Comparison of ENCODE assay signal across 22 mouse cellular contexts in genomic region chr7:49202971-49203370, GRCm38 (mm10).
DNase-seq lines count a peak whose midpoint lies in the region; ATAC-seq and TF ChIP-seq lines count a peak whose summit lies in the region.
"Had no signal": no experiment of that assay in that cellular context is flagged by ENCODE, and none has a peak within 500 bp of the region (broad histone marks: within the 10 kb centered on the region; RNA-seq: fewer than 3 reads in every experiment).

No protein-coding gene starts in this region.

- H3K36me3 ChIP-seq in hindbrain, embryonic 10.5 days = no peaks in the 10 kb centered on the region
- no peaks in the 10 kb centered on the region for H3K36me3 ChIP-seq in hindbrain, embryonic 12.5 days
- H3K36me3 ChIP-seq in ES-E14 (ENCODE audit: control insufficient read depth, insufficient read depth, low read length, poor library complexity, severe bottlenecking) = no peaks in the 10 kb centered on the region
- no peaks in the 10 kb centered on the region for H3K36me3 ChIP-seq in embryonic facial prominence, embryonic 15.5 days
- H3K36me3 ChIP-seq in limb, embryonic 13.5 days = no peaks in the 10 kb centered on the region
- H3K36me3 ChIP-seq: embryonic facial prominence, embryonic 12.5 days; forebrain, embryonic 10.5 days; heart, embryonic 15.5 days; midbrain, embryonic 10.5 days; neural tube, embryonic 13.5 days had no signal

- H3K4me1 ChIP-seq in hindbrain, embryonic 10.5 days (replicated peaks) = peaks cover 19% of the 10 kb centered on the region
- H3K4me1 ChIP-seq in hindbrain, embryonic 12.5 days = peaks cover 11% of the 10 kb centered on the region
- no peaks in the 10 kb centered on the region for H3K4me1 ChIP-seq in ES-E14 (ENCODE audit: control insufficient read depth in 2 of 2, insufficient read depth in 2 of 2, low read length in 2 of 2, poor library complexity in 1 of 2)
- H3K4me1 ChIP-seq in embryonic facial prominence, embryonic 15.5 days = no peaks in the 10 kb centered on the region
- peaks cover 6% of the 10 kb centered on the region; the same call in 1 of the 2 replicates for H3K4me1 ChIP-seq in limb, embryonic 13.5 days
- H3K4me1 ChIP-seq: embryonic facial prominence, embryonic 12.5 days; forebrain, embryonic 10.5 days had no signal

- H3K9me3 ChIP-seq in hindbrain, embryonic 10.5 days = no peaks in the 10 kb centered on the region
- no peaks in the 10 kb centered on the region for H3K9me3 ChIP-seq in hindbrain, embryonic 12.5 days (replicated peaks)
- H3K9me3 ChIP-seq in ES-E14 (ENCODE audit: control insufficient read depth, insufficient read depth, low read depth, low read length) = no peaks in the 10 kb centered on the region
- no peaks in the 10 kb centered on the region for H3K9me3 ChIP-seq in embryonic facial prominence, embryonic 15.5 days (replicated peaks)
- H3K9me3 ChIP-seq in limb, embryonic 13.5 days = no peaks in the 10 kb centered on the region
- H3K9me3 ChIP-seq: embryonic facial prominence, embryonic 12.5 days; forebrain, embryonic 10.5 days; heart, embryonic 15.5 days; midbrain, embryonic 10.5 days; neural tube, embryonic 13.5 days had no signal

- DNase-seq in hindbrain, embryonic 10.5 days (ENCODE audit: low spot score) = no peak
- no peak for DNase-seq in ES-E14 (ENCODE audit: low read depth, low spot score)
- no peak for DNase-seq in right cerebral cortex, adult 2 months (ENCODE audit: low spot score in 2 of 2)
- no peak for DNase-seq in lung, postnatal 25 days (ENCODE audit: low spot score)
- DNase-seq in thymus, postnatal 36 days = no peak
- DNase-seq: adrenal gland, adult 8-10 months; cerebellum, adult 9-11 months; gastrocnemius, adult 2 months; kidney, postnatal 10 days; layer of hippocampus, adult 9-11 months; liver; liver, postnatal 0 days; lung, postnatal 14 days; right cerebral cortex, postnatal 25 days had no signal

- no peak overlapping the region for H3K4me2 ChIP-seq in hindbrain, embryonic 12.5 days (replicated peaks)
- H3K4me2 ChIP-seq in embryonic facial prominence, embryonic 15.5 days (replicated peaks) = no peak overlapping the region
- no peak overlapping the region for H3K4me2 ChIP-seq in limb, embryonic 13.5 days (replicated peaks)
- H3K4me2 ChIP-seq: embryonic facial prominence, embryonic 12.5 days; heart, embryonic 15.5 days; neural tube, embryonic 13.5 days had no signal

- no peaks in the 10 kb centered on the region for H3K27me3 ChIP-seq in hindbrain, embryonic 10.5 days (ENCODE audit: insufficient read depth, poor library complexity, severe bottlenecking)
- no peaks in the 10 kb centered on the region for H3K27me3 ChIP-seq in hindbrain, embryonic 12.5 days
- 0 out of 2 replicates have a peak, but pooled peaks cover 3% of the 10 kb centered on the region for H3K27me3 ChIP-seq in embryonic facial prominence, embryonic 15.5 days
- H3K27me3 ChIP-seq in limb, embryonic 13.5 days = no peaks in the 10 kb centered on the region
- H3K27me3 ChIP-seq: embryonic facial prominence, embryonic 12.5 days; neural tube, embryonic 13.5 days had no signal

- in situ Hi-C loops in ES-E14 (cut with MboI; ENCODE audit: low sequenced_read_pairs in 2 of 2, unreplicated experiment in 2 of 2) = no loop called here

- H3K4me3 ChIP-seq in hindbrain, embryonic 10.5 days = no peak overlapping the region
- H3K4me3 ChIP-seq in hindbrain, embryonic 12.5 days = no peak overlapping the region
- H3K4me3 ChIP-seq in ES-E14 (ENCODE audit: insufficient read depth in 1 of 2, low read depth in 1 of 2, low read length in 2 of 2, poor library complexity in 1 of 2, severe bottlenecking in 1 of 2) = no peak overlapping the region
- no peak overlapping the region for H3K4me3 ChIP-seq in embryonic facial prominence, embryonic 15.5 days (replicated peaks)
- no peak overlapping the region for H3K4me3 ChIP-seq in limb, embryonic 13.5 days
- H3K4me3 ChIP-seq: embryonic facial prominence, embryonic 12.5 days; forebrain, embryonic 10.5 days; gastrocnemius, adult 2 months; heart, embryonic 15.5 days; midbrain, embryonic 10.5 days; neural tube, embryonic 13.5 days had no signal

- 0 out of 2 replicates have a peak overlapping the region, but pooled peaks have one; percentile 23 for H3K27ac ChIP-seq in hindbrain, embryonic 10.5 days
- no peak overlapping the region for H3K27ac ChIP-seq in hindbrain, embryonic 12.5 days
- H3K27ac ChIP-seq in ES-E14 (ENCODE audit: insufficient read depth, low read depth, low read length, poor library complexity, severe bottlenecking) = no peak overlapping the region
- H3K27ac ChIP-seq in embryonic facial prominence, embryonic 15.5 days (replicated peaks) = no peak overlapping the region
- no peak overlapping the region for H3K27ac ChIP-seq in limb, embryonic 13.5 days
- H3K27ac ChIP-seq: embryonic facial prominence, embryonic 12.5 days; forebrain, embryonic 10.5 days; gastrocnemius, adult 2 months; heart, embryonic 15.5 days; midbrain, embryonic 10.5 days; neural tube, embryonic 13.5 days had no signal

- no peak overlapping the region for H3K9ac ChIP-seq in hindbrain, embryonic 12.5 days
- H3K9ac ChIP-seq in ES-E14 (ENCODE audit: insufficient read depth, low read depth, low read length, poor library complexity, severe bottlenecking) = no peak overlapping the region
- H3K9ac ChIP-seq in embryonic facial prominence, embryonic 15.5 days = no peak overlapping the region
- H3K9ac ChIP-seq in limb, embryonic 13.5 days = no peak overlapping the region
- H3K9ac ChIP-seq: embryonic facial prominence, embryonic 12.5 days; heart, embryonic 15.5 days; liver, postnatal 0 days; neural tube, embryonic 13.5 days had no signal

- ATAC-seq in hindbrain, embryonic 12.5 days (ENCODE audit: low FRiP score) = no peak
- peak; percentile 32; the same call in 1 of the 2 replicates for ATAC-seq in embryonic facial prominence, embryonic 15.5 days (ENCODE audit: insufficient number of reproducible peaks, low FRiP score, low TSS enrichment, low read depth)
- ATAC-seq in limb, embryonic 13.5 days (ENCODE audit: low FRiP score, low read depth) = peak; percentile 48; the same call in 1 of the 2 replicates
- ATAC-seq: liver, postnatal 0 days had no signal

- WGBS in hindbrain, embryonic 10.5 days = 78% methylated on average over 4 of the region's 4 CpGs
- WGBS in hindbrain, embryonic 12.5 days = 73% methylated on average over 4 of the region's 4 CpGs
- WGBS in embryonic facial prominence, embryonic 15.5 days = 55% methylated on average over 4 of the region's 4 CpGs
- WGBS in limb, embryonic 13.5 days = 46% methylated on average over 4 of the region's 4 CpGs

TF ChIP-seq in ES-E14, 5 proteins besides CTCF, POLR2A, EP300 and RAD21:
- TF ChIP-seq ZC3H11A (IDR thresholded peaks at IDR 0.05; ENCODE audit: borderline replicate concordance, low read depth, low read length) = no peak
- TF ChIP-seq MAFK (IDR thresholded peaks at IDR 0.05; ENCODE audit: insufficient read depth, low read depth, low read length) = 0 out of 2 replicates have a peak, but pooled peaks have one; percentile 7
